Mouse (Mus musculus) cerebral cortex, adult 2 months (tissue): ENCODE results near the gene Sgk2.

Experiments
- WGBS: fragments of 180-500 bp; shearing (Covaris S2); methylation state at CpG from one replicate; pipeline ENCODE4 v1.1.7; 2018; 5-methylcytosine and 5-hydroxymethylcytosine counted together

The Sgk2 gene

GRCm38 (mm10) chr2:163060630-163061029, 73.5 kb downstream of the Sgk2 start:
- WGBS, result 88% methylated on average over 6 of the region's 6 CpGs

GRCm38 (mm10) chr2:163061203-163062118, 74.3 kb downstream of the Sgk2 start:
- 88% methylated on average over 8 of the region's 8 CpGs for WGBS

DNA sequence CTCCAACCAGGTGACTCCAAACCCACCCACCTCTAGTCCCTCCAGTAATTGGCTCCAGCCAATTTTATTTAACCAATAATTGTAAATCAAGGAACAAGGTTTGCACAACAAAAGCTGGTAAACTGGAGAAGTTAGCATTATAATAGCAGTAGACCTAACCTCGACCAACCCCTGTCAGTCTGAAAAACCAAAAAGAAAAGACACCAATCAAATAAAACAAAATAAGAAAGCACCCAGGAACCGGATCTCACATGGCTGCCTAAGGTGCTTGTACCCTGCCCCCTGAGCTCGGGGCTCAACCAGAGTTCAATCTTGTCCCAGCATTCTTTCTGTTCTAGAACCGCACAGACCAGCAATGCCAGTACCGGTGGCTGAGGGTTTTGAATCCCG, 75.0 kb downstream of the Sgk2 start:
- 85% methylated on average over 6 of the region's 6 CpGs for WGBS
